Comparison of ENCODE assay signal across 16 mouse cellular contexts in the genomic region with DNA sequence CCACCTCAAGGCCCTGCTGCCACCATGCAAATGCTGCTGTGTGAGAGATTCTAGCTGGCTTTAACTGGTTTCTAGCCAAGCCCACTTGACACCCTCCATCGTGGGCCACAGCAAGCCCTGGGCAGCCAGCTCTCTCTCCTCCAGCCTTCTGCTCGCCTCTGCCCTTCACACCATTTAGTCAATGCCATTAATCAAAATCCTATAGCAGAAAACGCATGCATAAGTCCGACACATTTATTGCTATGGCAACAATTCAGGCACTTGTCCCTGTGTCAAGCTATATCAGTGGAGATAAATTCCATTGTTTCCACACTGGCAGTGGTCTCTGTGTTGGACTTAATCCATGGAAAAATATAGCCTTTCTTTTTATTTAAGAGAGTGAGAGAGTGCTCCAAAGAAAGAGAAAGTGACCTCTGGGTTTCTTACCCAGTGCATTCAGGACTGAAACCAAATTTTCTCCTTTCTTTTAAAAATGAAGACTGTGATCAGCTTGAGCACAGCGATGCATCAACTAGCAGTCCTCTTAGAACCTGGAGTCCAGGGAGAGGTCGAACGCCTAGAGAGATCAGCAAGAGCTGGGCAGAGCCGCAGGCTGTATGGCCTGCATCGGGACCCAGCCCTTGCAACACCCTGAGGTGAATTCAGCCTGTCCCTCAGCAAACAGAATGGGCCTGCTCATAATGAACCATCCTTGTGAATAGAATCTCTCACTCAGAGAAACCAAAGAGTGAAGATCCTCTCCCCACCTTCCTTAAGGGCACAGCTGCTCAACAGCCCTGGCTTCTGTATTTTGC.
A peak's percentile ranks its signal among the peaks of the same experiment; 100 is the strongest.
DNase-seq lines count a peak whose midpoint lies in the region; ATAC-seq and TF ChIP-seq lines count a peak whose summit lies in the region.
"Had no signal": no experiment of that assay in that cellular context is flagged by ENCODE, and none has a peak within 500 bp of the region (broad histone marks: within the 10 kb centered on the region; RNA-seq: fewer than 3 reads in every experiment).

No protein-coding gene starts in this region.

- no peak for ATAC-seq in lung, embryonic 14.5 days (ENCODE audit: insufficient read depth)
- peak; percentile 33; the same call in 1 of the 2 replicates for ATAC-seq in forebrain, embryonic 16.5 days
- ATAC-seq in midbrain, embryonic 11.5 days (ENCODE audit: low FRiP score), result peak; percentile 88
- peak; percentile 25; the same call in 1 of the 2 replicates for ATAC-seq in stomach, embryonic 16.5 days (ENCODE audit: insufficient read depth, low FRiP score)

- H3K9ac ChIP-seq in lung, embryonic 14.5 days, result no peak overlapping the region
- H3K9ac ChIP-seq in forebrain, embryonic 16.5 days (replicated peaks; ENCODE audit: low read depth, low read length), result no peak overlapping the region
- H3K9ac ChIP-seq in midbrain, embryonic 11.5 days (ENCODE audit: low read length), result 0 out of 2 replicates have a peak overlapping the region, but pooled peaks have one; percentile 1
- H3K9ac ChIP-seq in stomach, embryonic 16.5 days (ENCODE audit: low read length), result no peak overlapping the region

- TF ChIP-seq CTCF in lung, embryonic 14.5 days (IDR thresholded peaks at IDR 0.05; ENCODE audit: low read depth), result no peak

- H3K9me3 ChIP-seq in lung, embryonic 14.5 days (ENCODE audit: low read depth, low read length), result no peaks in the 10 kb centered on the region
- no peaks in the 10 kb centered on the region for H3K9me3 ChIP-seq in forebrain, embryonic 16.5 days (ENCODE audit: control insufficient read depth, low read length)
- 0 out of 2 replicates have a peak, but pooled peaks cover 3% of the 10 kb centered on the region for H3K9me3 ChIP-seq in midbrain, embryonic 11.5 days (ENCODE audit: control insufficient read depth, low read length)
- H3K9me3 ChIP-seq in stomach, embryonic 16.5 days (replicated peaks; ENCODE audit: control insufficient read depth, low read length), result no peaks in the 10 kb centered on the region

- H3K27me3 ChIP-seq in lung, embryonic 14.5 days (ENCODE audit: insufficient read depth, low read length), result no peaks in the 10 kb centered on the region
- H3K27me3 ChIP-seq in forebrain, embryonic 16.5 days (replicated peaks; ENCODE audit: control insufficient read depth, insufficient read depth, low read length), result no peaks in the 10 kb centered on the region
- H3K27me3 ChIP-seq in midbrain, embryonic 11.5 days (ENCODE audit: control insufficient read depth, insufficient read depth, low read length), result no peaks in the 10 kb centered on the region
- no peaks in the 10 kb centered on the region for H3K27me3 ChIP-seq in stomach, embryonic 16.5 days (ENCODE audit: control insufficient read depth, insufficient read depth, low read length)

- peak; percentile 5 for DNase-seq in lung, embryonic 14.5 days
- DNase-seq in lung, postnatal 10 days, result no peak
- DNase-seq in midbrain, embryonic 11.5 days (ENCODE audit: low spot score, missing footprints), result peak; percentile 90
- no peak for DNase-seq in ovary, postnatal 14 days (ENCODE audit: low spot score)
- DNase-seq in adrenal gland, adult 2 months, result no peak
- no peak for DNase-seq in kidney, postnatal 36 days
- DNase-seq: cerebellum, postnatal 36 days; gastrocnemius, postnatal 25 days; kidney, adult 9 months; right cerebral cortex, adult 18-20 months; thymus, postnatal 14 days had no signal

- 57% methylated on average over 9 of the region's 9 CpGs for WGBS in lung, embryonic 14.5 days
- WGBS in forebrain, embryonic 16.5 days, result 34% methylated on average over 9 of the region's 9 CpGs
- 22% methylated on average over 9 of the region's 9 CpGs for WGBS in midbrain, embryonic 11.5 days
- 48% methylated on average over 9 of the region's 9 CpGs for WGBS in stomach, embryonic 16.5 days

- no peak overlapping the region for H3K4me2 ChIP-seq in lung, embryonic 14.5 days
- no peak overlapping the region for H3K4me2 ChIP-seq in forebrain, embryonic 16.5 days (ENCODE audit: low read length)
- no peak overlapping the region for H3K4me2 ChIP-seq in midbrain, embryonic 11.5 days
- H3K4me2 ChIP-seq in stomach, embryonic 16.5 days (ENCODE audit: low read depth, low read length), result no peak overlapping the region
- H3K4me2 ChIP-seq: liver, embryonic 11.5 days had no signal

- no peak overlapping the region for H3K27ac ChIP-seq in lung, embryonic 14.5 days (ENCODE audit: low read depth)
- H3K27ac ChIP-seq in forebrain, embryonic 16.5 days (ENCODE audit: low read length), result peak overlapping the region; percentile 4; the same call in 1 of the 2 replicates
- peak overlapping the region; percentile 71 for H3K27ac ChIP-seq in midbrain, embryonic 11.5 days (ENCODE audit: low read depth, low read length)
- H3K27ac ChIP-seq in stomach, embryonic 16.5 days (ENCODE audit: low read length), result no peak overlapping the region
- H3K27ac ChIP-seq: left cerebral cortex, adult 2 months had no signal

- H3K4me3 ChIP-seq in lung, embryonic 14.5 days (ENCODE audit: low read depth, low read length), result no peak overlapping the region
- H3K4me3 ChIP-seq in forebrain, embryonic 16.5 days (replicated peaks; ENCODE audit: low read length), result no peak overlapping the region
- H3K4me3 ChIP-seq in midbrain, embryonic 11.5 days (ENCODE audit: low read depth, low read length), result no peak overlapping the region
- no peak overlapping the region for H3K4me3 ChIP-seq in stomach, embryonic 16.5 days (replicated peaks; ENCODE audit: low read length)
- H3K4me3 ChIP-seq: left cerebral cortex, adult 2 months; myocyte had no signal

- H3K4me1 ChIP-seq in lung, embryonic 14.5 days (ENCODE audit: insufficient read depth), result no peaks in the 10 kb centered on the region
- peaks cover 4% of the 10 kb centered on the region for H3K4me1 ChIP-seq in forebrain, embryonic 16.5 days (replicated peaks; ENCODE audit: control insufficient read depth, insufficient read depth, low read length)
- peaks cover 12% of the 10 kb centered on the region for H3K4me1 ChIP-seq in midbrain, embryonic 11.5 days (ENCODE audit: control insufficient read depth, insufficient read depth, low read length)
- H3K4me1 ChIP-seq in stomach, embryonic 16.5 days (ENCODE audit: control insufficient read depth, insufficient read depth, low read length), result no peaks in the 10 kb centered on the region

- H3K36me3 ChIP-seq in lung, embryonic 14.5 days (ENCODE audit: insufficient read depth), result no peaks in the 10 kb centered on the region
- H3K36me3 ChIP-seq in forebrain, embryonic 16.5 days (ENCODE audit: control insufficient read depth, insufficient read depth), result no peaks in the 10 kb centered on the region
- H3K36me3 ChIP-seq in midbrain, embryonic 11.5 days (ENCODE audit: control insufficient read depth, insufficient read depth, low read length), result no peaks in the 10 kb centered on the region
- no peaks in the 10 kb centered on the region for H3K36me3 ChIP-seq in stomach, embryonic 16.5 days (ENCODE audit: control insufficient read depth, insufficient read depth, low read length)

Comparison
In these comparisons a context has a peak if more than half of its experiments do, and no peak if none do; other contexts are left out.
1. DNase-seq: peak in lung, embryonic 14.5 days (single experiment) and midbrain, embryonic 11.5 days (single experiment); none in lung, postnatal 10 days (single experiment), ovary, postnatal 14 days (single experiment), adrenal gland, adult 2 months (single experiment) and kidney, postnatal 36 days (0 of 2).
2. H3K27ac ChIP-seq: peak in forebrain, embryonic 16.5 days (single experiment) and midbrain, embryonic 11.5 days (single experiment); none in lung, embryonic 14.5 days (single experiment) and stomach, embryonic 16.5 days (single experiment).